Mouse (Mus musculus): ENCODE results near the gene Stard13. TPM values are rescaled to one million over a fixed set of nuclear protein-coding genes. Genes with fewer than 3 reads are reported as not detected.

The Stard13 gene
- polyA plus RNA-seq, 1 experiment from 2014 or later: 3.6 TPM

- H3K27ac ChIP-seq (ENCODE audit: low read length): no peak overlapping the region
- no peak overlapping the region for H3K4me3 ChIP-seq (ENCODE audit: low read depth, low read length)
- no peak overlapping the region for H3K4me2 ChIP-seq (ENCODE audit: low read length)
- 87% methylated on average over 4 of the region's 4 CpGs for WGBS
- H3K4me1 ChIP-seq (ENCODE audit: control insufficient read depth, insufficient read depth, low read length): peaks cover 2% of the 10 kb centered on the region; the same call in 1 of the 2 replicates
- ATAC-seq: no peak
- no peaks in the 10 kb centered on the region for H3K27me3 ChIP-seq (ENCODE audit: control insufficient read depth, insufficient read depth, low read depth, low read length)
- no peaks in the 10 kb centered on the region for H3K36me3 ChIP-seq (ENCODE audit: control insufficient read depth, insufficient read depth, low read length)
- H3K9ac ChIP-seq (ENCODE audit: low read depth, low read length): no peak overlapping the region
- no peaks in the 10 kb centered on the region for H3K9me3 ChIP-seq (replicated peaks; ENCODE audit: control insufficient read depth, low read length, poor library complexity, severe bottlenecking)
These were observed 130.4 kb downstream of the Stard13 start for GRCm38 (mm10) chr5:151103284-151103683.

- Histone ChIP-seq H3K9me3 (replicated peaks; ENCODE audit: control insufficient read depth, low read length, poor library complexity, severe bottlenecking) (no peaks in the 10 kb centered on the region), H3K4me2 (ENCODE audit: low read length) (no peak overlapping the region), H3K36me3 (ENCODE audit: control insufficient read depth, insufficient read depth, low read length) (no peaks in the 10 kb centered on the region), H3K4me1 (ENCODE audit: control insufficient read depth, insufficient read depth, low read length) (no peaks in the 10 kb centered on the region), H3K4me3 (ENCODE audit: low read depth, low read length) (no peak overlapping the region), H3K9ac (ENCODE audit: low read depth, low read length) (no peak overlapping the region), H3K27ac (ENCODE audit: low read length) (no peak overlapping the region), H3K27me3 (ENCODE audit: control insufficient read depth, insufficient read depth, low read depth, low read length) (no peaks in the 10 kb centered on the region)
- no peak for ATAC-seq
- WGBS: 46% methylated on average over 2 of the region's 2 CpGs
These were observed 131.4 kb downstream of the Stard13 start for GRCm38 (mm10) chr5:151102262-151102661.

- Histone ChIP-seq H3K9ac (ENCODE audit: low read depth, low read length) (no peak overlapping the region), H3K4me3 (ENCODE audit: low read depth, low read length) (no peak overlapping the region), H3K27ac (ENCODE audit: low read length) (no peak overlapping the region), H3K4me1 (ENCODE audit: control insufficient read depth, insufficient read depth, low read length) (no peaks in the 10 kb centered on the region), H3K27me3 (ENCODE audit: control insufficient read depth, insufficient read depth, low read depth, low read length) (no peaks in the 10 kb centered on the region), H3K4me2 (ENCODE audit: low read length) (no peak overlapping the region), H3K36me3 (ENCODE audit: control insufficient read depth, insufficient read depth, low read length) (no peaks in the 10 kb centered on the region), H3K9me3 (replicated peaks; ENCODE audit: control insufficient read depth, low read length, poor library complexity, severe bottlenecking) (no peaks in the 10 kb centered on the region)
- ATAC-seq: no peak
- 88% methylated on average over 6 of the region's 6 CpGs for WGBS
These were observed 137.6 kb downstream of the Stard13 start for GRCm38 (mm10) chr5:151096012-151096411.

- Histone ChIP-seq H3K9ac (ENCODE audit: low read depth, low read length) (no peak overlapping the region), H3K4me2 (ENCODE audit: low read length) (no peak overlapping the region), H3K27ac (ENCODE audit: low read length) (no peak overlapping the region), H3K4me1 (ENCODE audit: control insufficient read depth, insufficient read depth, low read length) (no peaks in the 10 kb centered on the region), H3K27me3 (ENCODE audit: control insufficient read depth, insufficient read depth, low read depth, low read length) (no peaks in the 10 kb centered on the region), H3K36me3 (ENCODE audit: control insufficient read depth, insufficient read depth, low read length) (no peaks in the 10 kb centered on the region), H3K9me3 (replicated peaks; ENCODE audit: control insufficient read depth, low read length, poor library complexity, severe bottlenecking) (no peaks in the 10 kb centered on the region), H3K4me3 (ENCODE audit: low read depth, low read length) (no peak overlapping the region)
- 79% methylated on average over 3 of the region's 3 CpGs for WGBS
- no peak for ATAC-seq
These were observed 140.6 kb downstream of the Stard13 start for GRCm38 (mm10) chr5:151092886-151093665.

- Histone ChIP-seq H3K4me3 (ENCODE audit: low read depth, low read length) (no peak overlapping the region), H3K4me2 (ENCODE audit: low read length) (no peak overlapping the region), H3K4me1 (ENCODE audit: control insufficient read depth, insufficient read depth, low read length) (no peaks in the 10 kb centered on the region), H3K27ac (ENCODE audit: low read length) (no peak overlapping the region), H3K36me3 (ENCODE audit: control insufficient read depth, insufficient read depth, low read length) (no peaks in the 10 kb centered on the region), H3K9me3 (replicated peaks; ENCODE audit: control insufficient read depth, low read length, poor library complexity, severe bottlenecking) (no peaks in the 10 kb centered on the region), H3K27me3 (ENCODE audit: control insufficient read depth, insufficient read depth, low read depth, low read length) (no peaks in the 10 kb centered on the region), H3K9ac (ENCODE audit: low read depth, low read length) (no peak overlapping the region)
- 93% methylated on average over 6 of the region's 6 CpGs for WGBS
- no peak for ATAC-seq
These were observed 142.6 kb downstream of the Stard13 start for GRCm38 (mm10) chr5:151090996-151091395.

- Histone ChIP-seq H3K36me3 (ENCODE audit: control insufficient read depth, insufficient read depth, low read length) (no peaks in the 10 kb centered on the region), H3K4me2 (ENCODE audit: low read length) (no peak overlapping the region), H3K4me1 (ENCODE audit: control insufficient read depth, insufficient read depth, low read length) (no peaks in the 10 kb centered on the region), H3K9ac (ENCODE audit: low read depth, low read length) (no peak overlapping the region), H3K27me3 (ENCODE audit: control insufficient read depth, insufficient read depth, low read depth, low read length) (no peaks in the 10 kb centered on the region), H3K27ac (ENCODE audit: low read length) (no peak overlapping the region), H3K9me3 (replicated peaks; ENCODE audit: control insufficient read depth, low read length, poor library complexity, severe bottlenecking) (no peaks in the 10 kb centered on the region), H3K4me3 (ENCODE audit: low read depth, low read length) (no peak overlapping the region)
- 58% methylated on average over 6 of the region's 6 CpGs for WGBS
- no peak for ATAC-seq
These were observed 144.4 kb downstream of the Stard13 start for GRCm38 (mm10) chr5:151089201-151089600.

GRCm38 (mm10) chr5:151086425-151087202 lies 147.0 kb downstream of the Stard13 start:
- Histone ChIP-seq H3K4me3 (ENCODE audit: low read depth, low read length) (no peak overlapping the region), H3K9ac (ENCODE audit: low read depth, low read length) (no peak overlapping the region), H3K4me1 (ENCODE audit: control insufficient read depth, insufficient read depth, low read length) (no peaks in the 10 kb centered on the region), H3K9me3 (replicated peaks; ENCODE audit: control insufficient read depth, low read length, poor library complexity, severe bottlenecking) (no peaks in the 10 kb centered on the region), H3K36me3 (ENCODE audit: control insufficient read depth, insufficient read depth, low read length) (no peaks in the 10 kb centered on the region), H3K27me3 (ENCODE audit: control insufficient read depth, insufficient read depth, low read depth, low read length) (no peaks in the 10 kb centered on the region), H3K27ac (ENCODE audit: low read length) (no peak overlapping the region), H3K4me2 (ENCODE audit: low read length) (no peak overlapping the region)
- WGBS: 77% methylated on average over 9 of the region's 9 CpGs
- no peak for ATAC-seq

GRCm38 (mm10) chr5:151085749-151086148 lies 147.9 kb downstream of the Stard13 start:
- ATAC-seq: no peak
- H3K4me1 ChIP-seq (ENCODE audit: control insufficient read depth, insufficient read depth, low read length): no peaks in the 10 kb centered on the region
- no peak overlapping the region for H3K27ac ChIP-seq (ENCODE audit: low read length)
- WGBS: 83% methylated on average over 8 of the region's 8 CpGs
- no peaks in the 10 kb centered on the region for H3K36me3 ChIP-seq (ENCODE audit: control insufficient read depth, insufficient read depth, low read length)
- no peak overlapping the region for H3K9ac ChIP-seq (ENCODE audit: low read depth, low read length)
- H3K27me3 ChIP-seq (ENCODE audit: control insufficient read depth, insufficient read depth, low read depth, low read length): no peaks in the 10 kb centered on the region
- H3K4me2 ChIP-seq (ENCODE audit: low read length): no peak overlapping the region
- no peaks in the 10 kb centered on the region for H3K9me3 ChIP-seq (replicated peaks; ENCODE audit: control insufficient read depth, low read length, poor library complexity, severe bottlenecking)
- H3K4me3 ChIP-seq (ENCODE audit: low read depth, low read length): no peak overlapping the region

GRCm38 (mm10) chr5:151080276-151080675 lies 153.4 kb downstream of the Stard13 start:
- Histone ChIP-seq H3K9me3 (replicated peaks; ENCODE audit: control insufficient read depth, low read length, poor library complexity, severe bottlenecking) (no peaks in the 10 kb centered on the region), H3K4me2 (ENCODE audit: low read length) (no peak overlapping the region), H3K36me3 (ENCODE audit: control insufficient read depth, insufficient read depth, low read length) (no peaks in the 10 kb centered on the region), H3K4me3 (ENCODE audit: low read depth, low read length) (no peak overlapping the region), H3K27ac (ENCODE audit: low read length) (no peak overlapping the region), H3K27me3 (ENCODE audit: control insufficient read depth, insufficient read depth, low read depth, low read length) (no peaks in the 10 kb centered on the region), H3K4me1 (ENCODE audit: control insufficient read depth, insufficient read depth, low read length) (no peaks in the 10 kb centered on the region), H3K9ac (ENCODE audit: low read depth, low read length) (no peak overlapping the region)
- 86% methylated on average over 4 of the region's 4 CpGs for whole genome bisulfite sequencing
- no peak for ATAC-seq
